Mouse (Mus musculus): ENCODE measurements around the gene Chaf1a. TPM values are rescaled to one million over a fixed set of nuclear protein-coding genes. Genes with fewer than 3 reads are reported as not detected.

Chaf1a gene
- total and polyA plus RNA-seq, 2 experiments from 2014 or later: 2.7 to 2.8 TPM

DNA sequence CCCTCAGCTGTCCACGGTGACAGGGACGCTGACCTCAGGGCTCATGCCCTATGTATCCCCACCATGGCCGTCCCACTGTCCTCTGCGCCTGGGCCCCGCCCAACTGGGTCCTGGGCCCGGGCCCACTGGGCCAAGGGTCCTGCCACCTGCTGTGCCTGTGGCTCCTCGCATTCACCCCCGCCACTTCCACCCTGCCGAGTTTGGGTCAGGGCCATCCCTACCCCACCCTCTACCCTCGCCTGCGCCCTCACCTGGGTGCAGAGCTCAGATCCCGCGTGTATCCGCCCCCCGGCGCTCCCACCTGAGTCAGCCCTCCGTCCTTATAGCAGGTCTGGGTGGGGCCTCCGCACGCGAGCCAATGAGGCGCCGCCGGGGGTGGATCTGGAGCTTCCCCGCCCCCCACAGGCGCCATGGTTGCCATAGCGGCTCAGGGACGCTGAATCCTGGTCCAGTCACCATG lies 77.0 kb downstream of the Chaf1a start, which contains the start of gene Plin5:
Gene Plin5 (minus strand): TSS at position 346 of the 460 bp plus-strand sequence.
- H3K4me2 ChIP-seq (ENCODE audit: low read depth, low read length, poor library complexity, severe bottlenecking): peak within 1 kb of the TSS; percentile 54
- no peaks in the 10 kb centered on the region for H3K36me3 ChIP-seq (ENCODE audit: insufficient read depth, low read length)
- 0 out of 2 replicates have a peak, but pooled peaks cover 3% of the 10 kb centered on the region for H3K9me3 ChIP-seq (ENCODE audit: low read length)
- ATAC-seq (ENCODE audit: low FRiP score) (peak; percentile 61), DNase-seq (ENCODE audit: low spot score) (peak; percentile 59)
- H3K27ac ChIP-seq (ENCODE audit: low read depth, low read length): no peak within 1 kb of the TSS
- peaks cover 4% of the 10 kb centered on the region; the same call in 1 of the 2 replicates for H3K4me1 ChIP-seq (ENCODE audit: insufficient read depth, low read length)
- no peak for TF ChIP-seq CTCF (IDR thresholded peaks at IDR 0.05)
- 3% methylated on average over 27 of the region's 27 CpGs for WGBS
- peaks cover 38% of the 10 kb centered on the region for H3K27me3 ChIP-seq (ENCODE audit: insufficient read depth, low read length)
- H3K9ac ChIP-seq (replicated peaks; ENCODE audit: low read length, poor library complexity, severe bottlenecking): no peak within 1 kb of the TSS
- H3K4me3 ChIP-seq (ENCODE audit: low read depth, low read length): peak within 1 kb of the TSS; percentile 25

DNA sequence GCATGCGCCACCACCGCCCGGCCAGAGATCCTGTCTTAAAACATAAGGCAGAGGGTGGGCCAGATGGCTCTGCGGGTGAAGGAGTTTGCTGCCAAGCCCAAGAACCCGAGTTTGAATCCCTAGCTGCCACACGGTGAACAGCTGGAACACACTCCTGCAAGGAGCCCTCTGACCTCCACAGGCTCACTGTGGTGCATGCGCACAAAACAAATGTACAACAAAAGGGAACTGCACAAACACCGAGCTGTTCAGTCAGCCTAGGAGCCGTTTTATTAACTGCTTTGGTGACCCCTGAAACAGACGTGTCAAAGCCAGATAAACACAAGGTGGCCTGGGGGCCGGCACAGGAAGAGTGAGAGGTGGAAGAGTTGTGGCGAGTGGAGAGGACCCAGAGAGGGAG lies 79.2 kb downstream of the Chaf1a start:
- Histone ChIP-seq H3K36me3 (ENCODE audit: insufficient read depth, low read length) (peaks cover 8% of the 10 kb centered on the region), H3K9me3 (ENCODE audit: low read length) (peaks cover 6% of the 10 kb centered on the region; the same call in 1 of the 2 replicates), H3K4me2 (ENCODE audit: low read depth, low read length, poor library complexity, severe bottlenecking) (no peak overlapping the region), H3K27me3 (ENCODE audit: insufficient read depth, low read length) (peaks cover 38% of the 10 kb centered on the region), H3K27ac (ENCODE audit: low read depth, low read length) (no peak overlapping the region), H3K4me3 (ENCODE audit: low read depth, low read length) (no peak overlapping the region), H3K4me1 (ENCODE audit: insufficient read depth, low read length) (peaks cover 4% of the 10 kb centered on the region; the same call in 1 of the 2 replicates), H3K9ac (replicated peaks; ENCODE audit: low read length, poor library complexity, severe bottlenecking) (no peak overlapping the region)
- ATAC-seq (ENCODE audit: low FRiP score): no peak
- 50% methylated on average over 12 of the region's 12 CpGs for whole genome bisulfite sequencing
- DNase-seq (ENCODE audit: low spot score): no peak
- no peak for TF ChIP-seq CTCF (IDR thresholded peaks at IDR 0.05)

- Histone ChIP-seq H3K9ac (replicated peaks; ENCODE audit: low read length, poor library complexity, severe bottlenecking) (no peak overlapping the region), H3K4me1 (ENCODE audit: insufficient read depth, low read length) (peaks cover 4% of the 10 kb centered on the region; the same call in 1 of the 2 replicates), H3K4me2 (ENCODE audit: low read depth, low read length, poor library complexity, severe bottlenecking) (0 out of 2 replicates have a peak overlapping the region, but pooled peaks have one; percentile 15), H3K4me3 (ENCODE audit: low read depth, low read length) (peak overlapping the region; percentile 5; the same call in 1 of the 2 replicates), H3K27me3 (ENCODE audit: insufficient read depth, low read length) (peaks cover 38% of the 10 kb centered on the region), H3K36me3 (ENCODE audit: insufficient read depth, low read length) (peaks cover 14% of the 10 kb centered on the region), H3K27ac (ENCODE audit: low read depth, low read length) (no peak overlapping the region), H3K9me3 (ENCODE audit: low read length) (peaks cover 6% of the 10 kb centered on the region; the same call in 1 of the 2 replicates)
- TF ChIP-seq CTCF (IDR thresholded peaks at IDR 0.05): no peak
- ATAC-seq (ENCODE audit: low FRiP score) (no peak), DNase-seq (ENCODE audit: low spot score) (no peak)
- 7% methylated on average over 66 of the region's 66 CpGs for WGBS
These were observed 80.0 kb downstream of the Chaf1a start for GRCm38 (mm10) chr17:56119981-56120880.

GRCm38 (mm10) chr17:56121826-56122225 lies 81.6 kb downstream of the Chaf1a start, which contains the start of gene Lrg1:
Gene Lrg1 (minus strand): TSS chr17:56122001.
- Histone ChIP-seq H3K4me2 (ENCODE audit: low read depth, low read length, poor library complexity, severe bottlenecking) (no peak within 1 kb of the TSS), H3K36me3 (ENCODE audit: insufficient read depth, low read length) (peaks cover 26% of the 10 kb centered on the region), H3K9ac (replicated peaks; ENCODE audit: low read length, poor library complexity, severe bottlenecking) (no peak within 1 kb of the TSS), H3K27me3 (ENCODE audit: insufficient read depth, low read length) (peaks cover 38% of the 10 kb centered on the region), H3K4me1 (ENCODE audit: insufficient read depth, low read length) (peaks cover 4% of the 10 kb centered on the region; the same call in 1 of the 2 replicates), H3K4me3 (ENCODE audit: low read depth, low read length) (no peak within 1 kb of the TSS), H3K27ac (ENCODE audit: low read depth, low read length) (no peak within 1 kb of the TSS), H3K9me3 (ENCODE audit: low read length) (peaks cover 6% of the 10 kb centered on the region; the same call in 1 of the 2 replicates)
- no peak for ATAC-seq (ENCODE audit: low FRiP score)
- WGBS: 53% methylated on average over 2 of the region's 2 CpGs
- DNase-seq (ENCODE audit: low spot score): no peak
- TF ChIP-seq CTCF (IDR thresholded peaks at IDR 0.05): no peak

Other genes starting within 250 kb of the Chaf1a start
- gene Zfp119a, start 161.5 kb upstream of the Chaf1a start, total RNA-seq (2014; rRNA removed): 4.3 and 10.4 TPM in 2 replicates
- 5.6 and 7.2 TPM in 2 replicates for gene Zfp119a, start 161.5 kb upstream of the Chaf1a start, polyA plus RNA-seq (2015; fragmentation: Nextera tagmentation; extraction: Ambion mirVana)
- 7.0 and 9.6 TPM in 2 replicates for gene Zfp959, start 148.3 kb upstream of the Chaf1a start, total RNA-seq (2014; rRNA removed)
- 7.2 and 9.1 TPM in 2 replicates for gene Zfp959, start 148.3 kb upstream of the Chaf1a start, polyA plus RNA-seq (2015; fragmentation: Nextera tagmentation; extraction: Ambion mirVana)
- gene Zfp119b, start 90.9 kb upstream of the Chaf1a start, total RNA-seq (2014; rRNA removed): 2.8 and 3.5 TPM in 2 replicates
- 5.7 and 6.6 TPM in 2 replicates for gene Zfp119b, start 90.9 kb upstream of the Chaf1a start, polyA plus RNA-seq (2015; fragmentation: Nextera tagmentation; extraction: Ambion mirVana)
- 2.5 and 3.0 TPM in 2 replicates for gene Ebi3, start 87.8 kb upstream of the Chaf1a start, total RNA-seq (2014; rRNA removed)
- 7.4 and 8.2 TPM in 2 replicates for gene Ebi3, start 87.8 kb upstream of the Chaf1a start, polyA plus RNA-seq (2015; fragmentation: Nextera tagmentation; extraction: Ambion mirVana)
- 9.8 and 10.1 TPM in 2 replicates for gene Yju2, start 81.3 kb upstream of the Chaf1a start, total RNA-seq (2014; rRNA removed)
- 14.6 and 16.1 TPM in 2 replicates for gene Yju2, start 81.3 kb upstream of the Chaf1a start, polyA plus RNA-seq (2015; fragmentation: Nextera tagmentation; extraction: Ambion mirVana)
- gene Shd, start 70.0 kb upstream of the Chaf1a start, total RNA-seq (2014; rRNA removed): 227 and 253 TPM in 2 replicates
- 172 and 188 TPM in 2 replicates for gene Shd, start 70.0 kb upstream of the Chaf1a start, polyA plus RNA-seq (2015; fragmentation: Nextera tagmentation; extraction: Ambion mirVana)
- 122 and 129 TPM in 2 replicates for gene Fsd1, start 53.9 kb upstream of the Chaf1a start, total RNA-seq (2014; rRNA removed)
- gene Fsd1, start 53.9 kb upstream of the Chaf1a start, polyA plus RNA-seq (2015; fragmentation: Nextera tagmentation; extraction: Ambion mirVana): 188 and 225 TPM in 2 replicates
- gene Stap2, start 34.9 kb upstream of the Chaf1a start, total RNA-seq (2014; rRNA removed): 1.8 and 2.4 TPM in 2 replicates
- gene Stap2, start 34.9 kb upstream of the Chaf1a start, polyA plus RNA-seq (2015; fragmentation: Nextera tagmentation; extraction: Ambion mirVana): 4.3 TPM in 2 replicates
- 145 and 293 TPM in 2 replicates for gene Mpnd, start 34.7 kb upstream of the Chaf1a start, total RNA-seq (2014; rRNA removed)
- 91.6 and 99.2 TPM in 2 replicates for gene Mpnd, start 34.7 kb upstream of the Chaf1a start, polyA plus RNA-seq (2015; fragmentation: Nextera tagmentation; extraction: Ambion mirVana)
- 64.1 and 71.4 TPM in 2 replicates for gene Sh3gl1, start 3.8 kb upstream of the Chaf1a start, total RNA-seq (2014; rRNA removed)
- gene Sh3gl1, start 3.8 kb upstream of the Chaf1a start, polyA plus RNA-seq (2015; fragmentation: Nextera tagmentation; extraction: Ambion mirVana): 83.2 and 84.8 TPM in 2 replicates
- 76.9 and 123 TPM in 2 replicates for gene Ubxn6, start 34.6 kb downstream of the Chaf1a start, total RNA-seq (2014; rRNA removed)
- gene Ubxn6, start 34.6 kb downstream of the Chaf1a start, polyA plus RNA-seq (2015; fragmentation: Nextera tagmentation; extraction: Ambion mirVana): 84.8 and 89.9 TPM in 2 replicates
- 59.6 and 72.1 TPM in 2 replicates for gene Hdgfl2, start 39.2 kb downstream of the Chaf1a start, total RNA-seq (2014; rRNA removed)
- 120 and 123 TPM in 2 replicates for gene Hdgfl2, start 39.2 kb downstream of the Chaf1a start, polyA plus RNA-seq (2015; fragmentation: Nextera tagmentation; extraction: Ambion mirVana)
- 0.42 and 0.55 TPM in 2 replicates for gene Plin4, start 69.4 kb downstream of the Chaf1a start, total RNA-seq (2014; rRNA removed)
- 0.04 and 0.05 TPM in 2 replicates for gene Plin4, start 69.4 kb downstream of the Chaf1a start, polyA plus RNA-seq (2015; fragmentation: Nextera tagmentation; extraction: Ambion mirVana)
- gene Plin5, start 77.2 kb downstream of the Chaf1a start, total RNA-seq (2014; rRNA removed): 4.3 and 4.5 TPM in 2 replicates
- gene Plin5, start 77.2 kb downstream of the Chaf1a start, polyA plus RNA-seq (2015; fragmentation: Nextera tagmentation; extraction: Ambion mirVana): 4.8 and 5.9 TPM in 2 replicates
- gene Lrg1, start 81.6 kb downstream of the Chaf1a start, total RNA-seq (2014; rRNA removed): 0.47 and 0.49 TPM in 2 replicates
- 0.43 and 0.66 TPM in 2 replicates for gene Lrg1, start 81.6 kb downstream of the Chaf1a start, polyA plus RNA-seq (2015; fragmentation: Nextera tagmentation; extraction: Ambion mirVana)
- 90.5 and 106 TPM in 2 replicates for gene Sema6b, start 99.9 kb downstream of the Chaf1a start, total RNA-seq (2014; rRNA removed)
- gene Sema6b, start 99.9 kb downstream of the Chaf1a start, polyA plus RNA-seq (2015; fragmentation: Nextera tagmentation; extraction: Ambion mirVana): 15.6 and 17.4 TPM in 2 replicates
- gene Tnfaip8l1, start 122.0 kb downstream of the Chaf1a start, total RNA-seq (2014; rRNA removed): 15.1 and 17.9 TPM in 2 replicates
- gene Tnfaip8l1, start 122.0 kb downstream of the Chaf1a start, polyA plus RNA-seq (2015; fragmentation: Nextera tagmentation; extraction: Ambion mirVana): 8.4 and 9.9 TPM in 2 replicates
- 41.7 and 49.3 TPM in 2 replicates for gene Mydgf, start 143.5 kb downstream of the Chaf1a start, total RNA-seq (2014; rRNA removed)
- 75.8 and 82.5 TPM in 2 replicates for gene Mydgf, start 143.5 kb downstream of the Chaf1a start, polyA plus RNA-seq (2015; fragmentation: Nextera tagmentation; extraction: Ambion mirVana)
- gene Dpp9, start 178.5 kb downstream of the Chaf1a start, total RNA-seq (2014; rRNA removed): 24.6 and 29.7 TPM in 2 replicates
- 19.4 and 19.7 TPM in 2 replicates for gene Dpp9, start 178.5 kb downstream of the Chaf1a start, polyA plus RNA-seq (2015; fragmentation: Nextera tagmentation; extraction: Ambion mirVana)
- gene Fem1a, start 216.4 kb downstream of the Chaf1a start, total RNA-seq (2014; rRNA removed): 43.2 and 45.3 TPM in 2 replicates
- 13.8 and 14.2 TPM in 2 replicates for gene Fem1a, start 216.4 kb downstream of the Chaf1a start, polyA plus RNA-seq (2015; fragmentation: Nextera tagmentation; extraction: Ambion mirVana)
- gene Ticam1, start 236.3 kb downstream of the Chaf1a start, total RNA-seq (2014; rRNA removed): 3.1 and 3.7 TPM in 2 replicates
- 0.91 and 1.1 TPM in 2 replicates for gene Ticam1, start 236.3 kb downstream of the Chaf1a start, polyA plus RNA-seq (2015; fragmentation: Nextera tagmentation; extraction: Ambion mirVana)